Mouse (Mus musculus) lung, embryonic 14.5 days (tissue): ENCODE results near the gene Blm. TPM values are rescaled to one million over a fixed set of nuclear protein-coding genes. Genes with fewer than 3 reads are reported as not detected.

Experiments
- ATAC-seq: fragments of 200-750 bp; cut with Nextera tagmentation; 2 replicates; pipeline ENCODE4 v1.8.0; 2017; ENCODE audit warnings: mild to moderate bottlenecking, moderate TSS enrichment, moderate library complexity; ENCODE audit not compliant: insufficient read depth
- DNase-seq: peaks from one replicate; pipeline ENCODE4 v3.0.0-alpha.2; 2015
- H3K27ac ChIP-seq: fragments of 300-500 bp; sonication (generic); 2 replicates; pipeline ENCODE4 v1.5.1; 2014; ENCODE audit warnings: low read depth, mild to moderate bottlenecking, moderate library complexity
- H3K27me3 ChIP-seq: fragments of 300-500 bp; sonication (generic); 2 replicates; pipeline ENCODE4 v1.6.1; 2014; ENCODE audit warnings: low read length, control low read depth; ENCODE audit not compliant: insufficient read depth
- H3K36me3 ChIP-seq: fragments of 300-500 bp; sonication (generic); 2 replicates; pipeline ENCODE4 v1.6.1; 2014; ENCODE audit warnings: control low read depth; ENCODE audit not compliant: insufficient read depth
- H3K4me1 ChIP-seq: fragments of 300-500 bp; sonication (generic); 2 replicates; pipeline ENCODE4 v1.6.1; 2014; ENCODE audit warnings: antibody characterized with exemption, control low read depth; ENCODE audit not compliant: insufficient read depth
- H3K4me2 ChIP-seq: fragments of 300-500 bp; sonication (generic); 2 replicates; pipeline ENCODE4 v1.6.1; 2014; ENCODE audit warnings: mild to moderate bottlenecking
- H3K4me3 ChIP-seq: fragments of 300-500 bp; sonication (generic); 2 replicates; pipeline ENCODE4 v1.5.1; 2014; ENCODE audit warnings: low read depth, low read length
- H3K9ac ChIP-seq: fragments of 300-500 bp; sonication (generic); 2 replicates; pipeline ENCODE4 v1.6.1; 2014
- H3K9me3 ChIP-seq: fragments of 300-500 bp; sonication (generic); 2 replicates; pipeline ENCODE4 v1.6.1; 2016; ENCODE audit warnings: low read depth, low read length, control low read depth
- CTCF ChIP-seq: IDR thresholded peaks from 2 replicates; pipeline ENCODE4 v1.5.1; 2016; ENCODE audit warnings: antibody characterized with exemption, low read depth
- WGBS: fragments of 180-500 bp; shearing (Covaris S2); extraction: QIAGEN DNeasy Blood & Tissue Kit; methylation state at CpG from one replicate; pipeline ENCODE4 v1.1.7; 2014; 5-methylcytosine and 5-hydroxymethylcytosine counted together
- polyA plus RNA-seq: library from polyadenylated mRNA; unstranded; fragments of >200 nt; fragmentation: Nextera tagmentation; extraction: Ambion mirVana; gene quantifications from 2 replicates; pipeline ENCODE4 v1.2.1, GENCODE M21; 2014

The Blm gene
- polyA plus RNA-seq, 1 experiment from 2014 or later: 40.8 TPM

GRCm38 (mm10) chr7:80555146-80555545 lies 20.2 kb upstream of the Blm start:
- 78% methylated on average over 3 of the region's 3 CpGs for WGBS
- Histone ChIP-seq H3K4me3 (no peak overlapping the region), H3K27ac (peak overlapping the region; percentile 81), H3K9me3 (no peaks in the 10 kb centered on the region), H3K36me3 (no peaks in the 10 kb centered on the region), H3K9ac (no peak overlapping the region), H3K4me1 (0 out of 2 replicates have a peak, but pooled peaks cover 3% of the 10 kb centered on the region), H3K27me3 (no peaks in the 10 kb centered on the region), H3K4me2 (no peak overlapping the region)
- no peak for DNase-seq
- ATAC-seq: no peak
- TF ChIP-seq CTCF: peak; percentile 34; the same call in 1 of the 2 replicates

DNA sequence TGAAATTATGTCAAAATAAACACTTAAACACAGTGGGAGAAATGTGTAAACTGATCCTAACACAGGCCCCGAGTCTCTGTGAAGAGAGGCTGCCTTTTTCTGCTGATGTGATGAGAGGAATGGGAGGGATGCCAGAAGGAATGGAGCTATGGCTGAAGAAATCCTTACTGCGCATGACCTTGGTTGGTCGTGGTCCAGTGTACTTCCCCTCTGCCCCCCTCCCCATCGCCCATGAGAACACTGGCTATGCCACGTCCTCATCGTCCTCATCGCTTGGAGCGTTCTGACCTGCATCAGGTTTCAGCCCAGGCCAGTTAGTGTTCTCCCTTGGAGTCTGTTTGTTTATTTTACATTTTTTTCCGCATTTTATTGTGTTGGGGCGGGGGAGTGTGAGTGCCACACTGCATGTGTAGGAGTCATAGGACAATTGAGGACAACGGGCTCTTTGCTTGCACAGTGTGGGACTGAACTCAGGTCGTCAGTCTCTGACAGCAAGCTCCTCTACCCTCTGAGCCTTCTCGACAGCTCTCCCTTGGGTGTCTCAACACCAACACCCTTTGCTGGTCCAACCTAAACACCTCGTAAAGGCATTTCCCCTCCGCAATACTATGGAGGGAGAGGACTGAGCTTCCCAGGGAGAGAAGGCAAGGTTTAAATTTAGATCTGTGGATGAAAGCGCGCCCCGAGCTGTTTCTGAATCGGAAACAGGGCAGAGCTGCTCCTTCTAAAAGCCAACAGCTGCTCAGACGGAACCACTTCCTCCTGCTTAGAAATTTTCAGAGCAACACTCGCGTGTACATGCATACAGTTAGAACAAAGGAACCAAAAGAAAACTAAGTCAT lies 19.5 kb upstream of the Blm start:
- Histone ChIP-seq H3K4me1 (0 out of 2 replicates have a peak, but pooled peaks cover 3% of the 10 kb centered on the region), H3K36me3 (no peaks in the 10 kb centered on the region), H3K27me3 (no peaks in the 10 kb centered on the region), H3K4me3 (no peak overlapping the region), H3K9me3 (no peaks in the 10 kb centered on the region), H3K27ac (peak overlapping the region; percentile 81), H3K4me2 (peak overlapping the region; percentile 25), H3K9ac (peak overlapping the region; percentile 4; the same call in 1 of the 2 replicates)
- 35% methylated on average over 22 of the region's 22 CpGs for WGBS
- DNase-seq (peak; percentile 93), ATAC-seq (peak; percentile 82)
- TF ChIP-seq CTCF: no peak

DNA sequence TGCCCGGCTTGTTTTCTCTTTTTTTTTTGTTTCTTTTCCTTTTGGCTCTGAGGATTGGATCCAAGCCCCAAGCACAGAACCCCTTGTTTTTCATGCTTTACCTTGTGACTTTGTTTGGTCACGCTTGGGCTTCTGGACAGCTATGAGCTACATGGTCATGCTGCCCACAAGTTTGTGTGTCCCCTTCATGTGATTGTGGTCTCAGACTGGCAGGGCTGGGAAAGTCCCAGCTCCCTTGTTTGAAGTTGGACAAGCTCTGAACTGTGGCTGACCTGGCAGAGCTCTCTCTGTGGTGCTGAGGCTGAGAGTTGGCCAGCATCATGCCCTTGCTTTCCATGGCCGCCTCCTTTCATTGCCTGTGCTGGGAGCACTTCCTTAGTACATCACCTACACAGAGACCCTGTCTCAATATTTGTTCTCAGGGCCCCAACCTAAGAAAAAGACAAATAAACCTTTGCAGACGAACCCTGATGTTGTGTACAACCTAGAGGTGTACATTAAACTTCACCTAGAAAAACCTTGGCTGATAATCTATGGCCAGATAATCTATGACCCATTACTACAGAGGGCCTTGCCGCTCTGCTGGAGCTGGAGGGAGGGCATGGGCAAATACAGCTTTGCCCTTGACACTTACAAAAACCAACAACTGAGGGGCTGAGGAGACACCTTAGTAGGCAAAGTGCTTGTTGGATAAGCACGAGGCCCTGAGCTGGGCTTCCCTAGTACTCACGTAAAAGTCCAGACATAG lies 13.8 kb upstream of the Blm start:
- Histone ChIP-seq H3K4me2 (no peak overlapping the region), H3K4me1 (no peaks in the 10 kb centered on the region), H3K9me3 (no peaks in the 10 kb centered on the region), H3K27ac (no peak overlapping the region), H3K9ac (no peak overlapping the region), H3K36me3 (no peaks in the 10 kb centered on the region), H3K4me3 (no peak overlapping the region), H3K27me3 (no peaks in the 10 kb centered on the region)
- ATAC-seq (no peak), DNase-seq (no peak)
- 72% methylated on average over 7 of the region's 7 CpGs for WGBS
- no peak for TF ChIP-seq CTCF

DNA sequence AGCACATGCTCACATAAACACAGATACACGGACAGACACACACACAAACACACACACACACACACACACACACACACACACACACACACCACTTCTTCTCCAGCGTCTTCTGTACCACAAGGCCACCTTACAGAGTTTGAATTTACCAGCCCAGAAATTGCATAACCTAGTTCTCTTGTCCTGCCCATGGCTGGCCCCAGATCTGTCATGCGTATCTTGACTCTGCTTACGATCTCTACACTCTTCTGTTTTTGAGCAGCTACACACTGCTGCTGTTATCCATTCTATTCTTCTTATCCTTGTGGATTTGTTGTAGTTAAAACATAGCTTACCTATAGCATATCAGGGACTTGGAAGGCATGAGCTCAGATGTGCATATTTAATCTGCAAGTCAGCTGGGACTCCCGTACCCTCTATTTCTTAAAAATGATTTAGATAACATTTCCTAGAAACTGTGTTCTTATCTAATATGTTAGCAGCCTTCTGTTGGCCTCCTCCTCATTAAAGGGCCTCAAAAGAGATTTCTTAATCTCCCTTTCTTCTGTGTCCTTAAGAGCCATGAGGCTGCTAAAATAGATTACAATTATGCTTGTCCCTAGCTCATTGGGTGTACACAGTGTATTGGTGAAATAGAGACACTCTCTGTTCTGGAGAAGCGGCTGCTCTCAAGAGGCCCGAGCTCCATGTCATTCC lies 7.4 kb upstream of the Blm start:
- WGBS: 71% methylated on average over 7 of the region's 7 CpGs
- H3K9ac ChIP-seq: no peak overlapping the region
- no peak overlapping the region for H3K4me3 ChIP-seq
- H3K27me3 ChIP-seq: no peaks in the 10 kb centered on the region
- no peak overlapping the region for H3K27ac ChIP-seq
- no peak for TF ChIP-seq CTCF
- H3K36me3 ChIP-seq: no peaks in the 10 kb centered on the region
- no peak for ATAC-seq
- no peaks in the 10 kb centered on the region for H3K4me1 ChIP-seq
- H3K9me3 ChIP-seq: no peaks in the 10 kb centered on the region
- DNase-seq: no peak
- no peak overlapping the region for H3K4me2 ChIP-seq

DNA sequence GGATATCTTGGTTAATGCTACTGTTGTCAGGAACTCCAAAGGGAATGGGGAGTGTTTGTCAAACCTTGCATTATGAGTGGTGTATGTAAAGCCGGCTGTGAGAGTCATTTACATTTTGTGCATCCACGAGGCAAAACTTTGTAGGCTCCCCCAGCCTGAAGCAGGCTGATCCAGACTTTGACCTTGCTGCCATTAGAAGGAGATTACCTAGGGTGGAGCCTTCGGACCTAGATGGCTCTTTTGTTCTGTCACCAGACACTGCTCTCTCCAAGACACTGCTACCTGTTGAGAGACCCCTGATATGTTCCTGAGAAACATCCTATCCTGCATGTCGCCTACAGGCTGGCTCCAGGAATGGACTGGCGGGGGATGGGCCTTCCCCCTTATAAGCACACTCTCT lies 4.7 kb upstream of the Blm start:
- Histone ChIP-seq H3K36me3 (no peaks in the 10 kb centered on the region), H3K4me3 (no peak overlapping the region), H3K27me3 (no peaks in the 10 kb centered on the region), H3K4me1 (no peaks in the 10 kb centered on the region), H3K4me2 (no peak overlapping the region), H3K27ac (no peak overlapping the region), H3K9me3 (no peaks in the 10 kb centered on the region), H3K9ac (no peak overlapping the region)
- ATAC-seq: no peak
- 66% methylated on average over 5 of the region's 5 CpGs for WGBS
- DNase-seq: no peak
- TF ChIP-seq CTCF: no peak

- under 1% methylated on average over 32 of the region's 32 CpGs for WGBS
- Histone ChIP-seq H3K27ac (peak overlapping the region; percentile 87), H3K4me1 (peaks cover 6% of the 10 kb centered on the region; the same call in 1 of the 2 replicates), H3K27me3 (no peaks in the 10 kb centered on the region), H3K9me3 (no peaks in the 10 kb centered on the region), H3K36me3 (no peaks in the 10 kb centered on the region), H3K4me3 (peak overlapping the region; percentile 70), H3K4me2 (peak overlapping the region; percentile 92), H3K9ac (peak overlapping the region; percentile 77)
- DNase-seq: peak; percentile 77
- peak; percentile 42; the same call in 1 of the 2 replicates for ATAC-seq
- TF ChIP-seq CTCF: no peak
Observed at GRCm38 (mm10) chr7:80534291-80535008, 469 bp downstream of the Blm start.
